Mouse (Mus musculus) testis, adult 2 months (tissue): ENCODE results near the gene Tnni2. TPM values are rescaled to one million over a fixed set of nuclear protein-coding genes. Genes with fewer than 3 reads are reported as not detected.
"Not testable (repeated sequence)": the region's sequence is repeated elsewhere in the genome, so short reads cannot be mapped to it uniquely, and the experiment has no call there.

Experiments
- H3K27ac ChIP-seq: fragments of 200-500 bp; 2 replicates; pipeline ENCODE4 v1.5.1; 2012; ENCODE audit warnings: low read depth, low read length; ENCODE audit not compliant: control insufficient read depth, insufficient read depth
- H3K27me3 ChIP-seq: fragments of 200-500 bp; 2 replicates; pipeline ENCODE4 v1.6.1; 2012; ENCODE audit warnings: mild to moderate bottlenecking, low read length, moderate library complexity; ENCODE audit not compliant: control insufficient read depth, insufficient read depth
- H3K36me3 ChIP-seq: fragments of 200-500 bp; 2 replicates; pipeline ENCODE4 v1.6.1; 2012; ENCODE audit warnings: mild to moderate bottlenecking, low read length; ENCODE audit not compliant: control insufficient read depth, insufficient read depth
- H3K4me1 ChIP-seq: fragments of 200-500 bp; 2 replicates; pipeline ENCODE4 v1.6.1; 2012; ENCODE audit warnings: low read length; ENCODE audit not compliant: control insufficient read depth, insufficient read depth
- H3K4me3 ChIP-seq: fragments of 200-500 bp; 2 replicates; pipeline ENCODE4 v1.5.1; 2012; ENCODE audit warnings: low read depth, mild to moderate bottlenecking, low read length, moderate library complexity, mixed read lengths; ENCODE audit not compliant: control insufficient read depth
- CTCF ChIP-seq: fragments of 200-500 bp; IDR thresholded peaks from 2 replicates; pipeline ENCODE4 v1.5.1; 2012; ENCODE audit warnings: low read depth, mild to moderate bottlenecking, inconsistent platforms, low read length, moderate library complexity; ENCODE audit not compliant: control insufficient read depth, insufficient read depth, insufficient replicate concordance
- POLR2A ChIP-seq: fragments of 200-500 bp; IDR thresholded peaks from 2 replicates; pipeline ENCODE4 v1.6.1; 2012; ENCODE audit warnings: low read depth, mild to moderate bottlenecking, inconsistent platforms, low read length, moderate library complexity; ENCODE audit not compliant: control insufficient read depth
- polyA plus RNA-seq: library from polyadenylated mRNA; depleted of rRNA; stranded (reverse); fragments of >200 nt; gene quantifications from 2 replicates; pipeline ENCODE4 v1.2.3, GENCODE M21; 2012

The Tnni2 gene
- polyA plus RNA-seq, 1 experiment = not detected

GRCm38 (mm10) chr7:142400112-142400749 is 41.4 kb upstream of the Tnni2 start:
- no peak for TF ChIP-seq CTCF
- no peak for TF ChIP-seq POLR2A
- H3K27ac ChIP-seq = no peak overlapping the region

GRCm38 (mm10) chr7:142400750-142401142 is 40.9 kb upstream of the Tnni2 start:
- TF ChIP-seq POLR2A (no peak), CTCF (no peak)
- Histone ChIP-seq H3K27me3 (no peaks in the 10 kb centered on the region), H3K36me3 (no peaks in the 10 kb centered on the region), H3K4me1 (peaks cover 3% of the 10 kb centered on the region; the same call in 1 of the 2 replicates), H3K4me3 (no peak overlapping the region), H3K27ac (no peak overlapping the region)

More at GRCm38 (mm10) chr7:142400112-142400749, 41.4 kb upstream of the Tnni2 start:
- Histone ChIP-seq H3K27me3 (no peaks in the 10 kb centered on the region), H3K4me1 (peaks cover 3% of the 10 kb centered on the region; the same call in 1 of the 2 replicates), H3K4me3 (no peak overlapping the region), H3K36me3 (no peaks in the 10 kb centered on the region)

GRCm38 (mm10) chr7:142403591-142403990 is 38.0 kb upstream of the Tnni2 start:
- no peak overlapping the region for H3K4me3 ChIP-seq
- TF ChIP-seq POLR2A = no peak
- no peak for TF ChIP-seq CTCF
- no peak overlapping the region for H3K27ac ChIP-seq

GRCm38 (mm10) chr7:142405134-142405533 is 36.5 kb upstream of the Tnni2 start:
- H3K4me1 ChIP-seq, H3K36me3 ChIP-seq, H3K27me3 ChIP-seq, H3K4me3 ChIP-seq, H3K27ac ChIP-seq: not testable (repeated sequence)

More at GRCm38 (mm10) chr7:142403591-142403990, 38.0 kb upstream of the Tnni2 start:
- Histone ChIP-seq H3K27me3 (no peaks in the 10 kb centered on the region), H3K36me3 (no peaks in the 10 kb centered on the region), H3K4me1 (peaks cover 3% of the 10 kb centered on the region; the same call in 1 of the 2 replicates)

- TF ChIP-seq CTCF (no peak), POLR2A (no peak)
- no peaks in the 10 kb centered on the region for H3K4me1 ChIP-seq
- H3K4me3 ChIP-seq = no peak overlapping the region
- no peak overlapping the region for H3K27ac ChIP-seq
- H3K27me3 ChIP-seq = no peaks in the 10 kb centered on the region
- H3K36me3 ChIP-seq = no peaks in the 10 kb centered on the region
These were observed 33.7 kb upstream of the Tnni2 start for GRCm38 (mm10) chr7:142407935-142408334.

- TF ChIP-seq POLR2A = no peak
- no peak for TF ChIP-seq CTCF
These were observed 32.9 kb upstream of the Tnni2 start for GRCm38 (mm10) chr7:142408686-142409085.

GRCm38 (mm10) chr7:142409603-142410002 is 32.0 kb upstream of the Tnni2 start:
- H3K27ac ChIP-seq = no peak overlapping the region
- no peaks in the 10 kb centered on the region for H3K36me3 ChIP-seq
- no peak overlapping the region for H3K4me3 ChIP-seq
- no peaks in the 10 kb centered on the region for H3K4me1 ChIP-seq
- TF ChIP-seq POLR2A (no peak), CTCF (no peak)
- no peaks in the 10 kb centered on the region for H3K27me3 ChIP-seq

More at GRCm38 (mm10) chr7:142408686-142409085, 32.9 kb upstream of the Tnni2 start:
- Histone ChIP-seq H3K4me1 (no peaks in the 10 kb centered on the region), H3K4me3 (no peak overlapping the region), H3K27ac (no peak overlapping the region), H3K36me3 (no peaks in the 10 kb centered on the region), H3K27me3 (no peaks in the 10 kb centered on the region)

GRCm38 (mm10) chr7:142413285-142413684 is 28.3 kb upstream of the Tnni2 start:
- H3K4me1 ChIP-seq = no peaks in the 10 kb centered on the region
- H3K27me3 ChIP-seq = no peaks in the 10 kb centered on the region
- H3K4me3 ChIP-seq = no peak overlapping the region
- no peak for TF ChIP-seq POLR2A
- no peak for TF ChIP-seq CTCF
- H3K27ac ChIP-seq = no peak overlapping the region
- H3K36me3 ChIP-seq = no peaks in the 10 kb centered on the region
